Mouse (Mus musculus): ENCODE data around the gene Orm3.

The Orm3 gene

DNA sequence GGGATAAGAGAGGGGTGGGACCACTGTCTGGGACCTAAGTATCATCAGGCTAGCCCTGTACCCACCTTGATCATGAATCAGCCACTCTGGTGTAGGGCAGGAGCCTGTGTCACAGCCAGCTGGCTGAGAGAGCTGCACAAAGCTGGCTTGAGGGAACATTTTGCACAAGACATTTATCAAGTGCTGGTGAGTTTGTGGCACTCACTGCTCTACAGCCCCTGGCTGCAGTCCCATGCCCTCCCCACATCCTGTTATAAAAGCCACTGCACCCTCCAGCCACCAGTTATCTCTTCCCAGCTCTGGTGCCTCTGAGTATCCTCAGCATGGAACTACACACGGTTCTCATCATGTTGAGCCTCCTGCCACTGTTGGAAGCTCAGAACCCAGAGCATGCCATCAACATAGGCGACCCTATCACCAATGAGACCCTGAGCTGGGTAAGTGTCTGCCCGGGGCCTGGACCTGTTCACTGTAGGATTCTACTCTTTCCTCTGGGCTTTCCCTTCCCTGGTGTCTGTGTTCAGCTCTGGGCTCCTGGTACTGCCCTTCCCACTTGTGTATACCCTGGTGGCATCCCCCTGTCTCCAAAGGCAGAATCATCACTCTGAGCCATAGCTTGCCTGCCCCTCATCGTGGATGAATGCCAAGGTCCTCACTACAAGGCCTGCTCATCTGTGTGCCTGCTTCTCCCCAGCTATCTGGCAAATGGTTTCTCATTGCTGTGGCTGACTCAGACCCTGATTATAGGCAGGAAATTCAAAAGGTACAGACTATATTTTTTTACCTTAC, at the start of gene Orm3:
TSS of gene Orm3 (plus strand) at position 286 of the 789 bp plus-strand sequence.
- no peak for DNase-seq (ENCODE audit: low read depth, low spot score)

DNA sequence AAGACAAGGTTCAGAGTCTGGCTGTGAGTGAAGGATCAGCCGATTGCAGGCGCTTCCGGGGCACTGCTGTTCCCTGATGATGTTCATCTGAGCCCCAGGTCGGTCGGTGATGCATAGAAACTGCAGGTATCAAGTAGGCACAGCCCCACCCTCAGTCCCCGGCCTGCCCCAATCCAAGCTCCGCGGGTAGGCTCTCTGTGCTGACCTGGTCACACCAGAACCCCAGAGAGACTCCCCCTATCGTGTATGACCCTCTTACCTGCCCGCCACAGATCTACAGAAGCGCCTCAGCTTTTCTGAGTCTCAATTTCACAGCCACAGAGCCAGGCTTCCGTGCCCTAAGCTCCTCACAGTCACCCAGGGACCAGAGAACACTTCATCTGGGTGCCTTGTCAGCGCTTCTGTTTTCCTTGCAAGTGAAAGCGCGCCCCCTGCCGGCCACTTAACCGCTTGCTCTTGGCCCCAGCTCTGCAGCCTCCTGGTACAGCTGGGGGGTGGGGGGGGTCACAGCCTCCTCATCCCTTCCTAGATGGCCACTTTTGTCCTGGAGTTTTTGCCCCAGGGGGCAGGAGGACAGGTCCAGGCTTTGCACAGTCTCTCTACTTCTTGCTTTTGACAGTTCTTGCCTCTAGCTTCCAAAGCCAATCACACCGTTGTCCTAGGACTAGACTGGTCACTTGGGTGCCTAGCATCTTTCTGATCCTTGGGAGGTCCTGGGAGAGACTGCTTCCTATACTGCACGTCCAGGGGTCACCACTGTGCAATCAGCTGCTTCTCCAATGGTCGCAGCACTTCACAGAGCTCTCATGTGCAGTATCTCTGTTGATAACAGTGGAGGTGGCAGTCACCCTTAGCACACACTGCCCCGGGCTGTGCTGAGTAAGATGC, 48.5 kb upstream of the Orm3 start:
- DNase-seq (ENCODE audit: low read depth, low spot score), result peak; percentile 83

DNA sequence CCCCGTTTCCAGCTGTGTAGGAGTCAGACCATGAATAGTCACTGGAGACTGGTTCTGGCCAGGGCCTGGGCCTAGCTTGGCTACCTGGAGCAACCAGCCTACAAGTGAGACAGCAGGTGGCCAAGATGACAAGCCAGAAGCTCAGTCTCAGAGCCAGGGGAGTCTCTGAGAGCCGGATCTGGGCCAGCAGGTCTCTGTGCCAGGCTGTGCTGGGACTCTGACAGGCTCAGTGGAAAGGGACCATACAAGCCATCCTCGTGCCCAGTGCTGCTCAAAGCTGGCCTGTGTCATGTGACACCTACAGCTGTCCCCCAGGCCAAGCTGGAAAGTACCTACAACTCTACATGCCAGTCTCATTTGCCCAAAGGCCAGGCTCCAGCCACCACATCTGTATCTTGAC, 47.6 kb upstream of the Orm3 start:
- no peak for DNase-seq (ENCODE audit: low read depth, low spot score)

DNA sequence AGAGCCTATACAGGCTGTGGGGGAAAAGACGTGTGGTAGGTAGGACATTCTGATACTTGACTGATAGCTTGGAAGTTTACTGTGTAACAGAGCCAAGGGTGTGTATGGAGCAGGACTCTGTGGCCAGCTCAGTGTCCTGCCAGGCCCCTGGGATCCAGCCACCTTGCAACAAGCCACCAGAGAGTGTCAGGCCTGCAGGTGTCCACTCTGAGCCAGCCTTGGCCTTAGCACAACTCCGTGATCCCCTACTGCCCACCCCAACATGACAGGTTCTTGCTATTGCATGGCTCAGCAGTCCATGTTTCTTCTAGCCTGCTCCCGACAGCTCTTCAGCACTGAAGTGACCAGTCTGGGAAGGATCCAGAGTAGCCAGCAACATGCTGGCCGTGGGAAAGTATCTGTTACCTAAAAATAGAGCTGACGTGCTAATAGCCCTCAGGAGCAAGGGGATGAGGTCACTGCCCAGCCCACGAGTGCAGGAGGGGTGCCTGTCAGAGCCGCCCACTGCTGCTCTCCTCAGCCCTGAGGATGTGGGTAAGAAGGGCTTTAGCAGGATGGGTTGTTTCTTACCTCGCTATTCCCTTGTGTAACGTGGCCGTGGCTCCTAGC, 45.6 kb upstream of the Orm3 start:
- no peak for DNase-seq (ENCODE audit: low read depth, low spot score)

- DNase-seq (ENCODE audit: low read depth, low spot score), result no peak
Observed at GRCm38 (mm10) chr4:63311426-63311825, 44.5 kb upstream of the Orm3 start.

DNA sequence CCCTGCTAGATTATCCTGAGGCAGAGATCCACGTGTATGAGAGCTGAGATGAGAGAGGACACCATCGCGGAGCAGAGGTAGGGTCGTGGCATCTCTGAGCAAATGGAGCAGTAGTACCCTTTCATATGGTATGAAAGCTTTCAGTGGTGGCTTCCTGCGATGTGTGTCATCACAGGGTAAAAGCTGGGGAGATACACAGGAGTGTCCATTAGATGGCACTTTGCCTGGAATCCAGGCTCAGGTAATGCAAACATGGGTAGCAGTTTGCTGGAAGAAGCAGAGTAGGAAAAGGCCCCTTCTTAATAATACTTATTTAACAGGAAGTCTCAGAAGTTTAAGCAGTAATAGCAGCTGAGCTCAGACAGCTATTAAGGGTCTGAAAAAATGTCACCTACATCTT, 41.9 kb upstream of the Orm3 start:
- DNase-seq (ENCODE audit: low read depth, low spot score), result no peak

GRCm38 (mm10) chr4:63316076-63316746, 39.8 kb upstream of the Orm3 start:
- no peak for DNase-seq (ENCODE audit: low read depth, low spot score)

DNA sequence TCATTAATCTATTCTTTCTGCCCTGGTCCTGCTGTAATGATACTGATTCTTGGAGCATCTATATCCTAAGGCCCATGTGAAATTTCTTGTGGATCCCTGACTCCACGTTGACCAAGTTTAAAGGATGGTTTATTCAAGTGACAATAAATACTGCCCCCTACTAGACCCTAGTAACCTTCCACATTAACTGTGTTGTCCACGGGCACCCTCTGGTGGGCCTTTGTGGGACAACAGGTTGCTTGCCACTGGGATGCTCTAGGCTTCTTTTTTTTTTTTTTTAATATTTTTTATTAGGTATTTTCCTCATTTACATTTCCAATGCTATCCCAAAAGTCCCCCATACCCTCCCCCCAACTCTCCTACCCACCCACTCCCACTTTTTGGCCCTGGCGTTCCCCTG, 36.4 kb upstream of the Orm3 start:
- DNase-seq (ENCODE audit: low read depth, low spot score), result peak; percentile 45

GRCm38 (mm10) chr4:63323275-63323815, 32.6 kb upstream of the Orm3 start:
- no peak for DNase-seq (ENCODE audit: low read depth, low spot score)

DNA sequence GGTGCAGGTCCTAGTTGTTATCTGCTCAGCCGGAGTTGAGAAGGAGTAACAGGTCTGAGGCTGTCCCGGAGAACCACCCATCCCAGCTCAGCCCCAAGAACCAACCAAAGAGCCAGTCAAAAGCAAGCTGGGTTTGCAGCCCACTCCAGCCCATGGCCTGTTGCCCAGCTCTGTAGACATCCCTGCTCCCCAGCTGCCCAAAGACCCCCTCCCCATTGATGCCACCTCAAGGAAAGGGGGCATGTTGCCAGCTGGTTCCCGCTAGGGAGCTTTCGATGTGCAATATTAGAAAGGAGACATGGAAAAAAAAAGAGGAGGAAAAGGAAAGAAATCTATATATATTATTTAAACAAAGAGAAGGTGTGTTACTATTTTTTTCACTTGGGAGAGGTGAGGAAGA, 22.6 kb upstream of the Orm3 start:
- no peak for DNase-seq (ENCODE audit: low read depth, low spot score)

- no peak for DNase-seq (ENCODE audit: low read depth, low spot score)
Observed at GRCm38 (mm10) chr4:63338414-63339076, 17.4 kb upstream of the Orm3 start.

DNA sequence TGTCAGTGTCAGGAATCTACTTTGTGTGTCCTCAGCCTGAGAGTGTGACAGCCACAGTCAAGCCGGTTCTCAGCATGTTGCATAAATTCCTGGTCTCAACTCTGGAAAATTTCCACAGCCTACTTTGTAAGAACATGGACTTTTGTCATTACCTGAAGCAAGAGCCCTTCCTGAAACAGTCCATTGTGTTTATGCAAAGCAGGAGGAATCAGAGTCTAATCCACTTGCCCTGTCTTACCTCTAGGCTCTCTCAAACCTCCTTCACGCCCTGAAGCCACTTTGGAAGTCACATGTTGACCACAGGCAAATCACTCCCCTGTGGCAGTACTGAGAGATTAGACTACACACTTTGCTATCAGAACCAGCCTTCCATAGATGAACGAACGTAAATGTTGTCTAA, 13.5 kb upstream of the Orm3 start:
- DNase-seq (ENCODE audit: low read depth, low spot score), result peak; percentile 81

GRCm38 (mm10) chr4:63343608-63344007, 12.4 kb upstream of the Orm3 start:
- no peak for DNase-seq (ENCODE audit: low read depth, low spot score)

- DNase-seq (ENCODE audit: low read depth, low spot score), result no peak
Observed at GRCm38 (mm10) chr4:63344295-63344694, 11.7 kb upstream of the Orm3 start, which contains the start of gene Orm1. Orm1 (plus strand) TSS chr4:63344560.

DNA sequence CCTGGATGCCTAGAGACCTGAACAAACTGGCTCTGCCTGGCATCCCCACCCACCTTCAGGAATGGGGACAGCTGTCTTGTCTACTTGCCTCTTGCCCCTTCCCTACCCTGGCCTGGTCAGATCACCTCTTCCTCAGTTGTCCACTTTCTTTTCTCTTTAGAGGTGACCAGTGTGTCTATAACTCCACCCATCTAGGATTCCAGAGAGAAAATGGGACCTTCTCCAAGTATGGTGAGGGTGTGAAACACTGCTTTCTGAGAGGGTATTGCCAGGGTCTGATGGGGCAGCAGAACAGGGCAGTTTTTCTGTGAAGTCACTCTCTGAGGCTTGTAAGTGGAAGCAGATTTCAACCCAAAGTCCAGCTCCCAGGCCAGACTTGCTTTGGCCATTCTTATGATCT, 10.7 kb upstream of the Orm3 start:
- no peak for DNase-seq (ENCODE audit: low read depth, low spot score)

DNA sequence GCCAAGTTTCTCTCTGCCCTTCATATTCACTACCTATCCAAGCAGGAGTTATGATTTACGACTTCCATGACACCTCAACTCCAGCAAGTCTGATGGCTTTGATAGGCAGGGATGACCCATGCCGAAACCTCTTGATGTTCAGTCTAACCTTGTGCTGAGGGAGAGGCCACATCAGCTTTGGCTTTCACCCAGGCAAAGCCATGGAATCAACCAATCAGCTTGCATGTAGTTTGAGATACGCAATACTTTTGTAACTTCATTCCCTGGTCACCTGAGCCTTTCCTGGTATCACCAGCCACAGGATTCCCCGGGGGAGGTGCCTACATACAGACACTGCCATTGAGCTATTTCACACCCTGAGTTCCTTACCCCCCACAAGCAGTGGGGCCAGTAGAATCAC, 9.3 kb upstream of the Orm3 start:
- DNase-seq (ENCODE audit: low read depth, low spot score), result no peak

GRCm38 (mm10) chr4:63348524-63348923, 7.4 kb upstream of the Orm3 start:
- DNase-seq (ENCODE audit: low read depth, low spot score), result no peak

DNA sequence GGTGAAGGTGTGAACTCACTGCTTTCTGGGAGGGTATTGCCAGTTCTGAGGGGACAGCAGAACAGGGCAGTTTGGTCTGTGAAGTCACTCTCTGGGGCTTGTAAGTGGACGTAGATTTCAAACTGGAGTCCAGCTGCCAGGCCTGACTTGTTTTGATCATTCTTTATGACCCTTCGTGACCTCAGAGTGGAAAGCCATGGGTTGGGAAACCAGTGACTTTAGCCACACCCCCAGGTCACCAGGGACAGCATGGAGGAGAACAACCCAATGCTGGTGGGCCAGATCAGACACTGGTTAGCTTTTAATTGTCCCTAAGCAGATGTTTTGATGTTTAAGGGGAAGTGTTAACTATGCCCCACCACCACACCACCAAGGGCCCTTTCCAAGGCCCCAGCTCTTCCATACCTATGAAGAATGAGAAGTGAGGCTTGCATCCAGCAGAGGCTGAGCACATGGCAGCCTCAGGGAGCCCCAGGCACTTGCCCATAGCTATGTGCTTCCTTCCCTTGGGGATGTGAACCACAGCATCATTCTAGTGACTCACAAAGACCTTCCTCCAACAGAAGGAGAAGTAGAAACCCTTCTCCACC, 1.1 kb downstream of the Orm3 start:
- no peak for DNase-seq (ENCODE audit: low read depth, low spot score)

GRCm38 (mm10) chr4:63359861-63360260, 3.9 kb downstream of the Orm3 start:
- no peak for DNase-seq (ENCODE audit: low read depth, low spot score)

DNA sequence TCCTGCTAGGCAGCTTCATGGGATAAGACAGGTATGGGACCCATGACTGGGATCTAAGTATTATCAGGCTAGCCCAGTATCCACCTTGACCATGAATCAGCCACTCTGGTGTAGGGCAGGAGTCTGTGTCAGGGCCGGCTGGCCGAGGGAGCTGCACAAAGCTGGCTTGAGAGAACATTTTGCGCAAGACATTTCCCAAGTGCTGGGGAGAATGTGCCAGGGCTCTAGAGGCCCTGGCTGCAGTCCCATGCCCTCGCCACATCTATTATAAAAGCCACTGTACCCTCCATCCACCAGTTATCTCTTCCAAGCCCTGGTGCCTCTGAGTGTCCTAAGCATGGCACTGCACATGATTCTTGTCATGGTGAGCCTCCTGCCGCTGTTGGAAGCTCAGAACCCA, 6.2 kb downstream of the Orm3 start, which contains the start of gene Orm2:
TSS of gene Orm2 (plus strand) at position 300 of the 400 bp plus-strand sequence.
- DNase-seq (ENCODE audit: low read depth, low spot score), result no peak
